Mouse (Mus musculus) neural tube, embryonic 15.5 days (tissue): ENCODE data around the gene Tnfsf10. TPM values are rescaled to one million over a fixed set of nuclear protein-coding genes. Genes with fewer than 3 reads are reported as not detected.
"Not testable (repeated sequence)": the region's sequence is repeated elsewhere in the genome, so short reads cannot be mapped to it uniquely, and the experiment has no call there.

Experiments
- ATAC-seq: fragments of 200-750 bp; cut with Nextera tagmentation; 2 replicates; pipeline ENCODE4 v1.8.0; 2017; ENCODE audit warnings: mild to moderate bottlenecking, moderate TSS enrichment, moderate library complexity; ENCODE audit not compliant: low FRiP score
- H3K27ac ChIP-seq: fragments of 300-500 bp; sonication (generic); replicated peaks from 2 replicates; pipeline ENCODE4 v1.5.1; 2015; ENCODE audit warnings: mild to moderate bottlenecking, inconsistent platforms
- H3K27me3 ChIP-seq: fragments of 300-500 bp; sonication (generic); replicated peaks from 2 replicates; pipeline ENCODE4 v1.6.1; 2015; ENCODE audit warnings: inconsistent platforms
- H3K36me3 ChIP-seq: fragments of 300-500 bp; sonication (generic); 2 replicates; pipeline ENCODE4 v1.6.1; 2015; ENCODE audit warnings: inconsistent platforms
- H3K4me1 ChIP-seq: fragments of 300-500 bp; sonication (generic); 2 replicates; pipeline ENCODE4 v1.6.1; 2015; ENCODE audit warnings: inconsistent platforms
- H3K4me2 ChIP-seq: fragments of 300-500 bp; sonication (generic); 2 replicates; pipeline ENCODE4 v1.6.1; 2015; ENCODE audit warnings: inconsistent platforms, mild to moderate bottlenecking, moderate library complexity
- H3K4me3 ChIP-seq: fragments of 300-500 bp; sonication (generic); replicated peaks from 2 replicates; pipeline ENCODE4 v1.5.1; 2015; ENCODE audit warnings: mild to moderate bottlenecking, inconsistent platforms
- H3K9ac ChIP-seq: fragments of 300-500 bp; sonication (generic); replicated peaks from 2 replicates; pipeline ENCODE4 v1.6.1; 2015; ENCODE audit warnings: mild to moderate bottlenecking, inconsistent platforms
- H3K9me3 ChIP-seq: fragments of 300-500 bp; sonication (generic); replicated peaks from 2 replicates; pipeline ENCODE4 v1.6.1; 2016; ENCODE audit warnings: inconsistent platforms
- WGBS: fragments of 180-500 bp; shearing (Covaris S2); methylation state at CpG from one replicate; pipeline ENCODE4 v1.1.7; 2015; ENCODE audit warnings: mixed read lengths; 5-methylcytosine and 5-hydroxymethylcytosine counted together
- polyA plus RNA-seq: library from polyadenylated mRNA; unstranded; fragments of >200 nt; fragmentation: Nextera tagmentation; extraction: Ambion mirVana; gene quantifications from 2 replicates; pipeline ENCODE4 v1.2.1, GENCODE M21; 2015

Gene Tnfsf10
- polyA plus RNA-seq, 1 experiment from 2014 or later: 0.09 TPM

GRCm38 (mm10) chr3:27284227-27284626 lies 32.6 kb upstream of the Tnfsf10 start:
- H3K27ac ChIP-seq: no peak overlapping the region
- H3K4me1 ChIP-seq: peaks cover 14% of the 10 kb centered on the region
- ATAC-seq: no peak
- H3K9me3 ChIP-seq: no peaks in the 10 kb centered on the region
- no peaks in the 10 kb centered on the region for H3K36me3 ChIP-seq
- 92% methylated on average over 5 of the region's 5 CpGs for WGBS
- no peak overlapping the region for H3K4me3 ChIP-seq
- H3K9ac ChIP-seq: no peak overlapping the region
- H3K27me3 ChIP-seq: no peaks in the 10 kb centered on the region
- no peak overlapping the region for H3K4me2 ChIP-seq

- Histone ChIP-seq H3K27me3 (no peaks in the 10 kb centered on the region), H3K36me3 (no peaks in the 10 kb centered on the region), H3K4me1 (peaks cover 14% of the 10 kb centered on the region), H3K27ac (no peak overlapping the region), H3K4me2 (no peak overlapping the region), H3K9me3 (no peaks in the 10 kb centered on the region), H3K4me3 (no peak overlapping the region), H3K9ac (no peak overlapping the region)
- ATAC-seq: no peak
- WGBS: 87% methylated on average over 9 of the region's 9 CpGs
Measured at GRCm38 (mm10) chr3:27285072-27285471, 31.8 kb upstream of the Tnfsf10 start.

GRCm38 (mm10) chr3:27288301-27288700 lies 28.5 kb upstream of the Tnfsf10 start:
- Histone ChIP-seq H3K27me3 (no peaks in the 10 kb centered on the region), H3K4me3 (no peak overlapping the region), H3K4me2 (no peak overlapping the region), H3K9ac (no peak overlapping the region), H3K36me3 (no peaks in the 10 kb centered on the region), H3K9me3 (no peaks in the 10 kb centered on the region), H3K27ac (no peak overlapping the region), H3K4me1 (peaks cover 6% of the 10 kb centered on the region)
- ATAC-seq: no peak
- 76% methylated on average over 2 of the region's 2 CpGs for WGBS

- H3K4me1 ChIP-seq: no peaks in the 10 kb centered on the region; the same call in 1 of the 2 replicates
- ATAC-seq: no peak
- no peak overlapping the region for H3K9ac ChIP-seq
- H3K4me3 ChIP-seq: no peak overlapping the region
- no peaks in the 10 kb centered on the region for H3K9me3 ChIP-seq
- no peaks in the 10 kb centered on the region for H3K27me3 ChIP-seq
- H3K4me2 ChIP-seq: no peak overlapping the region
- H3K27ac ChIP-seq: no peak overlapping the region
- WGBS: 62% methylated on average over 8 of the region's 8 CpGs
- H3K36me3 ChIP-seq: no peaks in the 10 kb centered on the region
Measured at GRCm38 (mm10) chr3:27288909-27289308, 27.9 kb upstream of the Tnfsf10 start.

- Histone ChIP-seq H3K4me3 (no peak overlapping the region), H3K4me1 (no peaks in the 10 kb centered on the region; the same call in 1 of the 2 replicates), H3K27ac (no peak overlapping the region), H3K4me2 (no peak overlapping the region), H3K27me3 (no peaks in the 10 kb centered on the region), H3K36me3 (no peaks in the 10 kb centered on the region), H3K9me3 (no peaks in the 10 kb centered on the region), H3K9ac (no peak overlapping the region)
- ATAC-seq: no peak
- 87% methylated on average over 5 of the region's 5 CpGs for WGBS
Measured at GRCm38 (mm10) chr3:27290285-27290684, 26.5 kb upstream of the Tnfsf10 start.

GRCm38 (mm10) chr3:27290945-27291344 lies 25.9 kb upstream of the Tnfsf10 start:
- H3K4me2 ChIP-seq, H3K4me1 ChIP-seq, ATAC-seq, H3K9me3 ChIP-seq, H3K9ac ChIP-seq, H3K4me3 ChIP-seq, H3K27me3 ChIP-seq, H3K27ac ChIP-seq, H3K36me3 ChIP-seq: not testable (repeated sequence)
- WGBS: 92% methylated on average over 5 of the region's 5 CpGs

- 84% methylated on average over 4 of the region's 4 CpGs for WGBS
- not testable (repeated sequence) for H3K4me2 ChIP-seq, ATAC-seq, H3K4me1 ChIP-seq, H3K9ac ChIP-seq, H3K27ac ChIP-seq, H3K36me3 ChIP-seq, H3K27me3 ChIP-seq, H3K4me3 ChIP-seq, H3K9me3 ChIP-seq
Measured at GRCm38 (mm10) chr3:27291411-27291810, 25.4 kb upstream of the Tnfsf10 start.

- H3K9ac ChIP-seq: no peak overlapping the region
- H3K27me3 ChIP-seq: no peaks in the 10 kb centered on the region
- ATAC-seq: no peak
- no peaks in the 10 kb centered on the region for H3K9me3 ChIP-seq
- no peak overlapping the region for H3K4me3 ChIP-seq
- H3K4me1 ChIP-seq: no peaks in the 10 kb centered on the region; the same call in 1 of the 2 replicates
- no peaks in the 10 kb centered on the region for H3K36me3 ChIP-seq
- H3K27ac ChIP-seq: no peak overlapping the region
- WGBS: 63% methylated on average over 7 of the region's 7 CpGs
- no peak overlapping the region for H3K4me2 ChIP-seq
Measured at GRCm38 (mm10) chr3:27293645-27294385, 23.0 kb upstream of the Tnfsf10 start.

- H3K9me3 ChIP-seq: no peaks in the 10 kb centered on the region
- 84% methylated on average over 4 of the region's 4 CpGs for WGBS
- H3K36me3 ChIP-seq: no peaks in the 10 kb centered on the region
- no peaks in the 10 kb centered on the region for H3K4me1 ChIP-seq
- ATAC-seq: no peak
- no peak overlapping the region for H3K4me3 ChIP-seq
- H3K27me3 ChIP-seq: no peaks in the 10 kb centered on the region
- no peak overlapping the region for H3K4me2 ChIP-seq
- H3K9ac ChIP-seq: no peak overlapping the region
- H3K27ac ChIP-seq: no peak overlapping the region
Measured at GRCm38 (mm10) chr3:27300451-27300850, 16.4 kb upstream of the Tnfsf10 start.

GRCm38 (mm10) chr3:27302339-27303022 lies 14.3 kb upstream of the Tnfsf10 start:
- WGBS: 53% methylated on average over 9 of the region's 9 CpGs
- no peak for ATAC-seq
- no peak overlapping the region for H3K27ac ChIP-seq

GRCm38 (mm10) chr3:27306815-27307214 lies 10.0 kb upstream of the Tnfsf10 start:
- Histone ChIP-seq H3K4me1 (no peaks in the 10 kb centered on the region), H3K9ac (no peak overlapping the region), H3K36me3 (no peaks in the 10 kb centered on the region), H3K9me3 (no peaks in the 10 kb centered on the region), H3K27me3 (no peaks in the 10 kb centered on the region), H3K4me3 (no peak overlapping the region), H3K4me2 (no peak overlapping the region), H3K27ac (no peak overlapping the region)
- no peak for ATAC-seq
- WGBS: 81% methylated on average over 10 of the region's 10 CpGs

More at GRCm38 (mm10) chr3:27302339-27303022, 14.3 kb upstream of the Tnfsf10 start:
- H3K9me3 ChIP-seq: no peaks in the 10 kb centered on the region
- H3K27me3 ChIP-seq: no peaks in the 10 kb centered on the region
- H3K36me3 ChIP-seq: no peaks in the 10 kb centered on the region
- H3K9ac ChIP-seq: no peak overlapping the region
- no peaks in the 10 kb centered on the region for H3K4me1 ChIP-seq
- no peak overlapping the region for H3K4me3 ChIP-seq
- no peak overlapping the region for H3K4me2 ChIP-seq

- Histone ChIP-seq H3K9ac (no peak overlapping the region), H3K9me3 (no peaks in the 10 kb centered on the region), H3K27ac (no peak overlapping the region), H3K27me3 (no peaks in the 10 kb centered on the region), H3K4me1 (no peaks in the 10 kb centered on the region), H3K4me2 (no peak overlapping the region), H3K36me3 (no peaks in the 10 kb centered on the region), H3K4me3 (no peak overlapping the region)
- 95% methylated on average over 7 of the region's 7 CpGs for WGBS
- ATAC-seq: no peak
Measured at GRCm38 (mm10) chr3:27310973-27311372, 5.9 kb upstream of the Tnfsf10 start.
